Mouse (Mus musculus): Measurements from ENCODE around the gene Phf19.

GRCm38 (mm10) chr2:34963371-34963956 is 49.6 kb upstream of the Phf19 start:
- TF ChIP-seq CTCF (IDR thresholded peaks at IDR 0.05; ENCODE audit: control insufficient read depth, insufficient read depth, insufficient read length) = no peak
- TF ChIP-seq CEBPB (IDR thresholded peaks at IDR 0.05; ENCODE audit: low read depth) = no peak
- TF ChIP-seq MYOD1 (IDR thresholded peaks at IDR 0.05; ENCODE audit: control insufficient read depth, insufficient read length, low read depth) = peak; percentile 72
- TF ChIP-seq MYOG (IDR thresholded peaks at IDR 0.05; ENCODE audit: control insufficient read depth, extremely low read depth, insufficient read length) = no peak

Data from C2C12 (cell line).